Mouse (Mus musculus): ENCODE data around the gene Dync1i1. TPM values are rescaled to one million over a fixed set of nuclear protein-coding genes. Genes with fewer than 3 reads are reported as not detected.

Gene Dync1i1
- total and polyA plus RNA-seq, 3 experiments = not detected

DNA sequence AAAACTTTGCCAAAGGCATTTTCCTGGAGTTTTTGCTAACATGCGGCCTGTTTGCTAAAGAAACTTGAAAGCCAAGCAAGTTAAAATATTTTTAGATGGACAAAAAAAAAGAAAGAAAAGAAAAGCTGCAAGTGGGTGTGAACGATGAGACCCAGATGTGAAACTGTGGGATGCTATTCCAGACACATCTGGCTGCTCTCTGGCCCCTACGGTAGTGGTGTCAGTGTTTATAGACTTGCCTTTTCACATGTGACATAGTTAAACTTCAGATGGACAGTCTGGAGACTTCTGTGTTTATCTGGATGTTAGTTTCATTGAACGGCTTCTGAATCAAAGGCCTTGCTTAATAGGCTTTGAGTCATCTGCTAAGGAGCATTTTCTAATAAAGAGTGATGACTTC, 195.2 kb downstream of the Dync1i1 start:
- Histone ChIP-seq H3K36me3 (ENCODE audit: control insufficient read depth in 1 of 2, insufficient read depth in 2 of 2, low read length in 2 of 2) (no peaks in the 10 kb centered on the region), H3K27me3 (ENCODE audit: control insufficient read depth in 1 of 2, insufficient read depth in 2 of 2, low read length in 2 of 2) (no peaks in the 10 kb centered on the region; a peak in 1 of 4 replicates), H3K9ac (ENCODE audit: control insufficient read depth, low read depth, low read length, poor library complexity, severe bottlenecking) (no peak overlapping the region), H3K4me3 (ENCODE audit: control insufficient read depth in 1 of 2, insufficient read depth in 1 of 2, low read depth in 2 of 2, low read length in 2 of 2) (no peak overlapping the region), H3K4me1 (ENCODE audit: control insufficient read depth in 1 of 2, insufficient read depth in 2 of 2, low read length in 2 of 2) (no peaks in the 10 kb centered on the region), H3K9me3 (replicated peaks; ENCODE audit: insufficient read depth, low read length) (no peaks in the 10 kb centered on the region), H3K27ac (ENCODE audit: control insufficient read depth, low read depth, low read length) (no peak overlapping the region), H3K79me2 (ENCODE audit: control insufficient read depth, insufficient read depth, low read length, poor library complexity) (no peaks in the 10 kb centered on the region)
- no peak for DNase-seq (ENCODE audit: low read depth, low spot score)
- TF ChIP-seq NELFE (IDR thresholded peaks at IDR 0.05; ENCODE audit: low read depth, low read length) = no peak
- no peak for TF ChIP-seq MXI1 (IDR thresholded peaks at IDR 0.05; ENCODE audit: low read depth, low read length)
- no peak for TF ChIP-seq ZNF384 (IDR thresholded peaks at IDR 0.05; ENCODE audit: low read depth, low read length)

DNA sequence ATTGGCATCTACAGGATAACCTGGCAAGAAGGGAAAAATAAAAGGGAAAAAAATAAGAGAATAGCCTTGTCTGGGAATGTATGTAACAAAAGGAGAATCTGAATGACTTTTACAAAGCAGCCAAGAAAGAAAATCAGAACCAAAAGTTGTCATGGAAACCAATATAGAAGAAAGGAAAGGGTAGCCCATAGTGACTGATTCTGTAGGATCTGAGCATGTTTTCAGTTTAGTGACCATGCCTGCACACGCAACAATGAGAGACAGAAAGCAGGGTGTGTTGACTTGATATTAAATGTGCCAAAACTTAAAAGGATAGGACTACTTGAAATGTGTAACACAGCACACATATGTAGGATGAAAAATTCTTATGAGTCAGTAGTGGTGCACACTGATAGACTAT, 197.2 kb downstream of the Dync1i1 start:
- no peaks in the 10 kb centered on the region; a peak in 1 of 4 replicates for H3K27me3 ChIP-seq (ENCODE audit: control insufficient read depth in 1 of 2, insufficient read depth in 2 of 2, low read length in 2 of 2)
- no peaks in the 10 kb centered on the region for H3K9me3 ChIP-seq (replicated peaks; ENCODE audit: insufficient read depth, low read length)
- no peaks in the 10 kb centered on the region for H3K36me3 ChIP-seq (ENCODE audit: control insufficient read depth in 1 of 2, insufficient read depth in 2 of 2, low read length in 2 of 2)
- H3K4me1 ChIP-seq (ENCODE audit: control insufficient read depth in 1 of 2, insufficient read depth in 2 of 2, low read length in 2 of 2) = no peaks in the 10 kb centered on the region
- no peak overlapping the region for H3K27ac ChIP-seq (ENCODE audit: control insufficient read depth, low read depth, low read length)
- H3K4me3 ChIP-seq (ENCODE audit: control insufficient read depth in 1 of 2, insufficient read depth in 1 of 2, low read depth in 2 of 2, low read length in 2 of 2) = no peak overlapping the region
- TF ChIP-seq CTCF (IDR thresholded peaks at IDR 0.05 in 2 of 3, conservative IDR thresholded peaks at IDR 0.05 in 1 of 3; ENCODE audit: control insufficient read depth in 1 of 3, insufficient read depth in 1 of 3, low read depth in 2 of 3, low read length in 3 of 3, poor library complexity in 1 of 3, severe bottlenecking in 1 of 3) (no peak), NELFE (IDR thresholded peaks at IDR 0.05; ENCODE audit: low read depth, low read length) (no peak), MXI1 (IDR thresholded peaks at IDR 0.05; ENCODE audit: low read depth, low read length) (no peak), NRF1 (IDR thresholded peaks at IDR 0.05; ENCODE audit: insufficient read depth, low read depth, low read length, poor library complexity, severe bottlenecking) (no peak)
- DNase-seq (ENCODE audit: low read depth, low spot score) = no peak
- no peaks in the 10 kb centered on the region for H3K79me2 ChIP-seq (ENCODE audit: control insufficient read depth, insufficient read depth, low read length, poor library complexity)
- no peak overlapping the region for H3K9ac ChIP-seq (ENCODE audit: control insufficient read depth, low read depth, low read length, poor library complexity, severe bottlenecking)

DNA sequence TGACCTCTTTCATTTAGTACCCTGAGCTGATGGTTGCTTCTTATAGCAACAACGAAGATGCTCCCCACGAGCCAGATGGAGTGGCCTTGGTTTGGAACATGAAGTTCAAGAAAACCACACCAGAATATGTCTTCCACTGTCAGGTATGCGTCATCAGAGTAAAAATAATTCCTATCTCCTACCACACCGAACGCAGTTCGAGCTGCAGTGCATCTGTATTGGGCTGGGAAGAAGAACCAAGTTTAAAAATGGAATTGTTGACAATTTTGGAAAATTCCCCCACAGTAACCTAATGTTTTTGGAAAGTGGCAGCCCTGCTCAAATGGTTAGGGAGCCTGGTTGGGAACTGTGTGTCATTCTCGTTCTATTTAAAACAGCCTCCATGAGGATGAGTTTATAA, 197.7 kb downstream of the Dync1i1 start:
- no peaks in the 10 kb centered on the region; a peak in 1 of 4 replicates for H3K27me3 ChIP-seq (ENCODE audit: control insufficient read depth in 1 of 2, insufficient read depth in 2 of 2, low read length in 2 of 2)
- no peaks in the 10 kb centered on the region for H3K4me1 ChIP-seq (ENCODE audit: control insufficient read depth in 1 of 2, insufficient read depth in 2 of 2, low read length in 2 of 2)
- H3K9ac ChIP-seq (ENCODE audit: control insufficient read depth, low read depth, low read length, poor library complexity, severe bottlenecking) = no peak overlapping the region
- H3K27ac ChIP-seq (ENCODE audit: control insufficient read depth, low read depth, low read length) = no peak overlapping the region
- TF ChIP-seq GABPA (IDR thresholded peaks at IDR 0.05; ENCODE audit: low read depth, low read length) = no peak
- TF ChIP-seq NELFE (IDR thresholded peaks at IDR 0.05; ENCODE audit: low read depth, low read length) = no peak
- no peak for TF ChIP-seq MXI1 (IDR thresholded peaks at IDR 0.05; ENCODE audit: low read depth, low read length)
- H3K36me3 ChIP-seq (ENCODE audit: control insufficient read depth in 1 of 2, insufficient read depth in 2 of 2, low read length in 2 of 2) = no peaks in the 10 kb centered on the region
- H3K79me2 ChIP-seq (ENCODE audit: control insufficient read depth, insufficient read depth, low read length, poor library complexity) = no peaks in the 10 kb centered on the region
- DNase-seq (ENCODE audit: low read depth, low spot score) = no peak
- no peaks in the 10 kb centered on the region for H3K9me3 ChIP-seq (replicated peaks; ENCODE audit: insufficient read depth, low read length)
- no peak overlapping the region for H3K4me3 ChIP-seq (ENCODE audit: control insufficient read depth in 1 of 2, insufficient read depth in 1 of 2, low read depth in 2 of 2, low read length in 2 of 2)

DNA sequence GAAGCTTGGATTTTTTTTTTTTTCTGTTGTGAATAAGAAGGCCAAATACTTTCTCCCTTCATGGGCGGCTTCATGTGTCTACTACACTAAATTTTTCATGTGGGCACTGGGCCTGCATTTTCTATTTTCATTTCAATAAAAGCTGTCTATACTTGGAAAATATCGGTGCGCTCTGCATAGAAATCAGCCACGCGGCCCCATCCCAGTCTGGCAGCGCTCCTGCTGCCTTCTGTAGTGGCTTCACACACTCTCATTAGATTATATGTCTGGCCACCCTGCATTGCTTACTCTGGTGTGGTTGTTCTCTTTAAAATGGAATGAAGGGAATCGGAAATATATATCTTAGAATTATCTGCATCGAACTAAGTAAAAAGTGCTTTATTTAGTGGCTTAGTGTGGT, 204.7 kb downstream of the Dync1i1 start:
- H3K27me3 ChIP-seq (ENCODE audit: control insufficient read depth in 1 of 2, insufficient read depth in 2 of 2, low read length in 2 of 2) = no peaks in the 10 kb centered on the region
- no peaks in the 10 kb centered on the region for H3K9me3 ChIP-seq (replicated peaks; ENCODE audit: insufficient read depth, low read length)
- TF ChIP-seq USF1 (IDR thresholded peaks at IDR 0.05; ENCODE audit: low read depth, low read length) = no peak
- TF ChIP-seq SIN3A (IDR thresholded peaks at IDR 0.05; ENCODE audit: low read length) = no peak
- TF ChIP-seq MAX (IDR thresholded peaks at IDR 0.05; ENCODE audit: low read length) = no peak
- TF ChIP-seq CHD2 (IDR thresholded peaks at IDR 0.05; ENCODE audit: low read length) = no peak
- no peak for TF ChIP-seq MEF2A (IDR thresholded peaks at IDR 0.05; ENCODE audit: extremely low read depth, insufficient replicate concordance, low read depth, low read length, poor library complexity, severe bottlenecking)
- no peak for TF ChIP-seq ZC3H11A (IDR thresholded peaks at IDR 0.05; ENCODE audit: low read depth, low read length)
- TF ChIP-seq ZKSCAN1 (IDR thresholded peaks at IDR 0.05; ENCODE audit: low read depth, low read length) = no peak
- no peak for TF ChIP-seq POLR2AphosphoS5 (IDR thresholded peaks at IDR 0.05; ENCODE audit: borderline replicate concordance, low read depth, low read length)
- no peak for TF ChIP-seq USF2 (IDR thresholded peaks at IDR 0.05; ENCODE audit: borderline replicate concordance in 1 of 2, insufficient read depth in 1 of 2, low read depth in 1 of 2, low read length in 2 of 2)
- no peak overlapping the region for H3K9ac ChIP-seq (ENCODE audit: control insufficient read depth, low read depth, low read length, poor library complexity, severe bottlenecking)
- H3K4me3 ChIP-seq (ENCODE audit: control insufficient read depth in 1 of 2, insufficient read depth in 1 of 2, low read depth in 2 of 2, low read length in 2 of 2) = no peak overlapping the region
- no peak for DNase-seq (ENCODE audit: low read depth, low spot score)
- no peak overlapping the region for H3K27ac ChIP-seq (ENCODE audit: control insufficient read depth, low read depth, low read length)
- no peaks in the 10 kb centered on the region for H3K36me3 ChIP-seq (ENCODE audit: control insufficient read depth in 1 of 2, insufficient read depth in 2 of 2, low read length in 2 of 2)
- H3K4me1 ChIP-seq (ENCODE audit: control insufficient read depth in 1 of 2, insufficient read depth in 2 of 2, low read length in 2 of 2) = no peaks in the 10 kb centered on the region
- no peaks in the 10 kb centered on the region for H3K79me2 ChIP-seq (ENCODE audit: control insufficient read depth, insufficient read depth, low read length, poor library complexity)
